In genomic region chr4:129829799-129830198, GRCm38 (mm10) we compare ENCODE assay signal across 15 mouse cellular contexts. TPM values are rescaled to one million over a fixed set of nuclear protein-coding genes. Genes with fewer than 3 reads are reported as not detected.
DNase-seq lines count a peak whose midpoint lies in the region; ATAC-seq lines count a peak whose summit lies in the region.
"Had no signal": no experiment of that assay in that cellular context is flagged by ENCODE, and none has a peak within 500 bp of the region (broad histone marks: within the 10 kb centered on the region; RNA-seq: fewer than 3 reads in every experiment).

No protein-coding gene starts in this region.

- no peaks in the 10 kb centered on the region for H3K27me3 ChIP-seq in liver, embryonic 12.5 days (replicated peaks)
- H3K27me3 ChIP-seq: embryonic facial prominence, embryonic 13.5 days; kidney, embryonic 15.5 days; lung, embryonic 15.5 days had no signal

- no peak for DNase-seq in liver
- no peak for DNase-seq in layer of hippocampus, postnatal 14 days (ENCODE audit: low spot score in 2 of 2)
- DNase-seq in kidney, postnatal 36 days, result no peak
- DNase-seq in ovary, postnatal 36 days (ENCODE audit: low spot score), result no peak
- DNase-seq: cerebellum, adult 11 months; cerebellum, postnatal 36 days had no signal

- peak overlapping the region; percentile 32; the same call in 1 of the 2 replicates for H3K9ac ChIP-seq in liver, embryonic 12.5 days
- H3K9ac ChIP-seq: embryonic facial prominence, embryonic 13.5 days; kidney, embryonic 15.5 days; lung, embryonic 15.5 days had no signal

- H3K4me3 ChIP-seq in liver, embryonic 12.5 days, result no peak overlapping the region; the same call in 1 of the 2 replicates
- H3K4me3 ChIP-seq: embryonic facial prominence, embryonic 13.5 days; kidney, embryonic 15.5 days; limb, embryonic 10.5 days; lung, embryonic 15.5 days had no signal

- H3K9me3 ChIP-seq in liver, embryonic 12.5 days (replicated peaks), result no peaks in the 10 kb centered on the region
- H3K9me3 ChIP-seq: embryonic facial prominence, embryonic 13.5 days; kidney, embryonic 15.5 days; limb, embryonic 10.5 days; lung, embryonic 15.5 days had no signal

- H3K4me2 ChIP-seq in liver, embryonic 12.5 days, result peak overlapping the region; percentile 38
- H3K4me2 ChIP-seq: embryonic facial prominence, embryonic 13.5 days; kidney, embryonic 15.5 days; lung, embryonic 15.5 days; midbrain, embryonic 11.5 days had no signal

- H3K27ac ChIP-seq in liver, embryonic 12.5 days, result peak overlapping the region; percentile 81
- H3K27ac ChIP-seq: embryonic facial prominence, embryonic 13.5 days; kidney, embryonic 15.5 days; limb, embryonic 10.5 days had no signal

- ATAC-seq in liver, embryonic 12.5 days, result no peak
- ATAC-seq in common myeloid progenitor, adult 5-6 weeks (replicated peaks; ENCODE audit: low read depth, poor library complexity, severe bottlenecking), result peak; percentile 40; the same call in 1 of the 2 replicates
- peak; percentile 33; the same call in 1 of the 2 replicates for ATAC-seq in megakaryocyte, adult 5-6 weeks (ENCODE audit: poor library complexity, severe bottlenecking)
- ATAC-seq: inflammation-experienced regulatory T-cells, adult 6 months had no signal

- 55% methylated on average over 1 of the region's 1 CpGs for WGBS in liver, embryonic 12.5 days (ENCODE audit: insufficient replicate concordance)

- H3K4me1 ChIP-seq in liver, embryonic 12.5 days, result peaks cover 77% of the 10 kb centered on the region

- peaks cover 13% of the 10 kb centered on the region for H3K36me3 ChIP-seq in liver, embryonic 12.5 days
- H3K36me3 ChIP-seq: embryonic facial prominence, embryonic 13.5 days; kidney, embryonic 15.5 days; lung, embryonic 15.5 days had no signal

RNA-seq across cellular contexts. Expression of gene Ptp4a2, which starts 18.8 kb away (rescaled TPM):
- 229 and 244 TPM in 2 replicates for polyA plus RNA-seq in liver, embryonic 12.5 days (2016; fragmentation: Nextera tagmentation; extraction: Ambion mirVana)
- total RNA-seq in common myeloid progenitor, adult 5-6 weeks (2017), result 364 and 441 TPM in 2 replicates
- 363 and 365 TPM in 2 replicates for total RNA-seq in megakaryocyte, adult 5-6 weeks (2015)
- 430 and 463 TPM in 2 replicates for total RNA-seq in megakaryocyte, adult 5-6 weeks (2017)
- total RNA-seq in layer of hippocampus, postnatal 14 days (2021), result 100 to 1,000 TPM; 123 to 132 TPM
